Mouse (Mus musculus): ENCODE results near the gene Fgf7.

Fgf7 gene

DNA sequence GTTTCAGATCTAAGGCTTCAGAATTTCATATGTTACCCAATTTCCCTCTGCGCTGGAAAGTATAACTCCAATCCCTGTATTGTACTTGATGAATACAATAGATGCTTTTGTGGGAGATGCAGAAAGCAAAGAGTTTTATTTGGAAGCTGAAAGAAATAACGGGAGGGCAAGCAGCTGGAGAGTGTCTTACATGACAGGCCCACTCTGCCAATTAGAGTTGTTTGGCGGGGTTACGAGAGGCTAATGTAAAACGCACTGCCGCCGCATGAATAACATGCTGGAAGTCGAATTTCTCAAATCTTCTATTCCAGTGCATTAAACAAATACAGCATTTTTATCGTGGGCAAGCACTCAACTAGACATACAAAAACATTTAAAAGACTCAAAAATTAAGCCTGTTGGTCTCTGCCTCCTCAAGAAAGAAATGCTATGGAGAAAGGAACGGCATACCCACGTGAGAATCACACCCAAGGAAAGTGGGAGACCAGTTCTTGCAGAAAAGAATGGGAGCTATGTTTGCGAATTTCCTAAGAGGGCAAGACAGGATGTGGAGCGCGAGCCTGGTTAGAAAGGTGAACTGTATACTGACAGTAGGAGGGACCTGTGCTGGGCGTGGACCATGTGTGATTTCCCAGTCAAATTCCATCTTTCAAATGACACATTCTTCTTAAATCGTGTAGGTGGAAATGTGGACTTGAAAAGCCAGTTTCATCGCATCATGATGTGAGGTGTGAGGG is 26.7 kb downstream of the Fgf7 start:
- peak; percentile 29 for DNase-seq

DNA sequence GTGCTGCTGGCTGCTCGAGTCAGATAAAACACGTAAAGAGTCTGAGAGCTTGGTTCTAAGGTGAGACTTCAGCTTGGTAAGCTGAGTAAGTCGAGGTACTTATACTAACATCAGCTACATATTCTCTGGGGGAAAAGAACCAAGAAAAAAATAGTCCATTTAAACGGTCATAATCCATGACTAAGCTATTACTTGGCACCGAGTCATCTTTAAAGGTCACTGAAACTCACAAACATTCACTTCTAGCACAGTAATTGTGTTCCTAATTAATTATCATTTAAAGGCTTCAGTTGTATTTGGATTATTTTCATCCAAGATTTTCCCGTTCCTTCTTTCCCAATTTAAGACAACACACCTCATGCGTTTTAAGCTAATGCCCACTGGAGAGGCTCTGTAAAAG is 28.4 kb downstream of the Fgf7 start:
- DNase-seq, result no peak

DNA sequence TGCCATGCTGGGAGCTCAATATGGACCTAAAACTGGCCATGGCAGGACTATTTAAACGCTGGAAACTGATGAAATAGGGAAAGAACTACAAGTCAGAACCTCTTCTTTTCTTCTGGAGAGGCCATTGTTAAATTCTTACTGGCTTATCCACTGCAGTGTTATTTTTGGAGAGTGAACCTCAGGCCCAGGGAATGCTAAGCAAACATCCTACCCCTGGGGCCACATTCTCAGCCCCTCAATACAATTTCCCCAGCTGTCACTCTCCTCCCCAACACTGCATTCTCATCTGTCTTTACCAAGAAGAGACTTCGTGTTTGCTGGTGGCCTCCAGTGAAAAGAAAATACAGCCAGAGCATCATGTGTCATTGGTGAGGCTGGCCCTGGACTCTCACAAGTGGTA is 30.4 kb downstream of the Fgf7 start:
- DNase-seq, result no peak

DNA sequence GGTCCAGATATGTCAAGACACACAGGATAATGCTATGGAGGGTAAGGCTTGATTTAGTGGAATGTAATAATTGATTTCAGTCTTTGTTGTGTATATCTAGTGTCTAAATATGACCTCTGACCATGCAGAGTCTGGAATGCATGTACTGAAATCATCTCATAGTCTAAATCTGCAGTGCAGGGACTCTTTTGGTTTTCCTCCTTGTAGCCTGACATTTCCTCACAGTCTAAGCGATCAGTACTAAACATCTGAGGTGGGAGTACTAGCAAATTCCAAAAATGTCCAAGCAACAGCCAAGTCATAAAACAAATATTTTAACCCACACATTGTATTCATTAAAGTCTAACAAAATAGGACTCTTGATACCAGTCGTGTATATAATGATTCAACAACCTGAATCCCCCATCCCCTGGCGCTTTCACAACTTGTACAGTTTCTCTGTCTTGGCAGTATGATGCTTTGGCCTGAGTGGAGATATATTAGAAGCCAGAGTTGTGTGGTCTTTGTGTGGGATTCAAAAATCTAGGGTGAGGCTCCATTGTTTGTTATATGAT is 30.9 kb downstream of the Fgf7 start:
- DNase-seq, result no peak

DNA sequence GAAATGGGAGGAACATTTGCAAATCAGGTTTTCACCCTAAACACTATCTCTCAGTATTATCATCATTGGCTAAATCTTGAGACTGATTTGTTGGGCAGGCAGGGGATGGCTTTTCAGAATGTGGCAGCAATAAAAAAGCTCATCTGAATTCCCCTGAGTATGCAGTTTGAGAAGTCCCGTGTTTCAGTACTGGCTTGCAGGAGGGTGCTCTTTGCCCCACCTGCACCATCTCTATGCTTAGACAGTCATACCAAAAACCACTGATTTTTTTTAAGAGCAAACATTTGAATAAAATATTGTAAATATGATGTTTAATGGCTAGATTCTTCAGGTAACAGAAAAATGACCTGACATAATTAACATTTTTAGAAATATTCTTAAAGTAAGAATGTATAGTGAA is 35.3 kb downstream of the Fgf7 start:
- DNase-seq, result no peak

DNA sequence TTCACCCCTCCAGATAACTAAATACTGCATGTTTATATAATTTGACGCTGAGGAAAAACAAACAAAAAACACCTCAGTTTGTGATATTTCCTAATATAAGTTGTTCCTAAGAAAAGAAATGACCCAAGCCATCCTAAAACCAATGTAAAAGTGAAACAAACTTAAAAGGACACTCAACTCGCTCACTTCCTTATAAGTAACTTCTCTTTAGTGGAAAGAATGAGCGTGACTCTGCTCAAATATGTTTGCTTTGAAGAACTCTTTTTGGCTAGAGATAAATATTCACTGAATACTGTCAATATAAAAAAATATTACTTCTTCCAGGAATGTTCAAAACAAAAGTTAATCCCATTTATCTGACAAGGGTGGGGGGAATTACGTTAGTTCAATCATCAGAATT is 39.3 kb downstream of the Fgf7 start:
- no peak for DNase-seq

DNA sequence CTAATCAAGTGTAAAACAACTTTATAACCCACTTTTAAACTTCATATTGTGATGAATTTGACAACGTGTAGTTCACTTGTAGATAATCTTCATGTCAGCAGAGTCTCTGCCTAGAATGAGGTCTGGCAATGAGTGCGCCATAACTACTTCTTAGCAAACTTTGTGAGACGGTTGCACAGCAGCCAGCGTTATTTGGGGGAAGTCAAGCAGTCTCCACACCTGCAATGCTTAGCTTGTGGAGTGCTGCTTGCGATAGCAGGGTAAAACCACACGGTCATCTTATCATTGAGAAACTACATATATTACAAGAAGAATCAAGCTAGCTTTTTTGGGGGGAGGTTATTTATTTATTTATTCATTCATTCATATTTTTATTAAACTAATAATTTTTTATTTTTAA is 42.0 kb downstream of the Fgf7 start:
- no peak for DNase-seq

DNA sequence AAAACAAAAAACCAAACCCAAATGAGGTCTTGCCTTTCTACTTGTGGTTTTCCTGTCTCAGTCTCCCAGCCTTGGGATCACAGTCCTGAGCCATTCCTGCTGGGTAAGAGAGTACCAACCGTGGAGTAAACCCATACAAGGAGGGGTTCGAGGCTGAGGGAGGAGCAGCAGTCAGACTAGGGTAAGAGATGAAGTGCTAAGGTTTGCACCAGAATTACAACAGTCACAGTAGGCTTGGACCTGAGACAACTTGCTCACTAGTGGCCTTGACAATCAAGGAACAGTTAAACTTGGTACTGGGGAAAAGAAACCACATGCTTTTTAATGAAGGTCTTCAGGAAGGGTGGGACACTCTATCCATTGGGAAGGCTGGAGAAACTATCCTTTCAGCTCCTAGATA is 44.6 kb downstream of the Fgf7 start:
- no peak for DNase-seq

DNA sequence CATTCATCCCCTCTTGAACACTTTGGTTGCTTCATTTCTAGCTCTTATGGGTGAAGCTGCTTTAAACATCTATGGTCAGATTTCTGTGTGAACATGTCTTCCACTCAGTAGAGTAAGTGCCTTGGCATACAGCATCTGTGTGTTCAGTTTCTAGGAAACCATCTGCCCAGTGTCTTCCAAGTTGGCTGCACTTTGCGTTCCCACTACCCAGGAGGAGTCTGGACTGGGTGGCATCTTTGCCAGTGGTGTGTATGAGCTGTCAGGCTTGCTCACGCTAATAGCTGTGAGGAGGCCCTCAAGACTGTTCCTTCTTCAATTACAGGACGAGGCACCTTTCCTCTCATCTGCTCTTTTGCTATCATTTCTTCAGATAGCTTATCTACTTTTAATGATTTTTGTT is 49.9 kb downstream of the Fgf7 start:
- DNase-seq, result no peak

DNA sequence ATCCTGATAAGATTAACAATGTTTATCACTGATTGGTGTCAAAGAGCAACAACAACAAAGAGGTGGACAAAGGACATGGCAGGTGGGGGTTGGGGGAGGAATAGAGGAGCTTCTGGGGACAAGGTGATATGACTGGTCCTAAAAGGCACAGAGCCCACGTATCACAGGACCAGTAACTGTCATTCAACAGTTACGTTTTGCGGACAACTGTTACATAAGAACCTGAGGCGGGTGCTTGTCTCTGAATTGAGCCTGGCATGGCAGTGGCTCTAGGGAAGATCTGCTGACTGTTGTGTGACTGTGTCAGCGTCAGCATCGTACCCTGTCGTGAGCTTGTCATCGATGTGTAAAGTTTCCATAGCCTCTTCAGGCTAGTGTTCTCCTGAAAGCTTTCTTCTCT is 51.7 kb downstream of the Fgf7 start:
- DNase-seq, result no peak

DNA sequence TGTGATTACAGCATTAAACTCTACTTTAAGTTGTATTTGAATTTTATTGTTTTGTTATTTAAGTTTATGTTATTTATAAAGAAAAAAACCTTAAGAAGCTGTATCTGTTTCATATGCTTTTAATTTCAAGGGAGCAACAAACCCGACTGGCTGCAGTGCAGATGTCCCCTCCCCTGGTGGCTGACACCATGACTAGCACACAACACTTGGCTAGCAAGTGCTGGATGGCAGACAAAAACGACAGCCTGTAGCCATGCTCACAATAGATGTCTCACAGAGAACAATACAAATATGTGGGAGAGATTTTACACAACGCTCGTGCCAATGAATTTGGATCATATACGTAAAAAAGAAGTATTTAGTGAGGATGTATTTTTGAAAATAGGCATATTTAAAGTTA is 56.0 kb downstream of the Fgf7 start:
- no peak for DNase-seq

DNA sequence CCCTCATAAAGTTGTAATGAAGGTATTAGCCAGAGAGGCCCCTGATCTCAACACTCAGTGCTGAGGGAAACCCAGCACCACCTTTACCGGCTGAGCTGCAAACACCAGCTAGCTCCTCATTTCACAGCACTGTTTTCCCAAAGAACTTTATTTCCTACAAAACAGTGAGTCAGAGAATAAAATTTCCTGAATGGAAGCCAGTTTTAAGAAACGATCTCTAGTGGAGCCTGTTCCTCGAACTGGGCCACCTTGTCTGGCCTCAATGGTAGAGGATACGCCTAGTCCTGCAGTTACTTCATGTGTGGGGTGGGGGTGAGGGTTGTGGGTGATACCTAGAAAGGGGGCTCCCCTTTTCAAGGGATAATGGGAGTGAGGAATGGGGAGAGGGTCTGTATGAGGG is 60.2 kb downstream of the Fgf7 start:
- DNase-seq, result no peak
